Mouse (Mus musculus) small intestine, adult 2 months (tissue): ENCODE measurements around the gene Supt3. TPM values are rescaled to one million over a fixed set of nuclear protein-coding genes. Genes with fewer than 3 reads are reported as not detected.

ENCODE experiments used
- H3K27ac ChIP-seq: fragments of 200-500 bp; 2 replicates; pipeline ENCODE4 v1.5.1; 2012; ENCODE audit warnings: low read depth, low read length, control low read depth, inconsistent platforms; ENCODE audit not compliant: insufficient read depth
- H3K27me3 ChIP-seq: fragments of 200-500 bp; 2 replicates; pipeline ENCODE4 v1.6.1; 2012; ENCODE audit warnings: mild to moderate bottlenecking, moderate library complexity, low read length, inconsistent platforms; ENCODE audit not compliant: control insufficient read depth, insufficient read depth
- H3K36me3 ChIP-seq: fragments of 200-500 bp; 2 replicates; pipeline ENCODE4 v1.6.1; 2012; ENCODE audit warnings: mild to moderate bottlenecking, low read length, control low read depth, inconsistent platforms; ENCODE audit not compliant: control insufficient read depth, insufficient read depth
- H3K4me1 ChIP-seq: fragments of 200-500 bp; 2 replicates; pipeline ENCODE4 v1.6.1; 2012; ENCODE audit warnings: low read length, inconsistent platforms, mixed read lengths; ENCODE audit not compliant: control insufficient read depth, insufficient read depth, insufficient read length
- H3K4me3 ChIP-seq: fragments of 200-500 bp; 2 replicates; pipeline ENCODE4 v1.5.1; 2012; ENCODE audit warnings: low read depth, mild to moderate bottlenecking, control low read depth, inconsistent platforms, low read length, moderate library complexity
- CTCF ChIP-seq: fragments of 200-500 bp; IDR thresholded peaks from 2 replicates; pipeline ENCODE4 v1.5.1; 2012; ENCODE audit warnings: low read depth, mild to moderate bottlenecking, control low read depth, inconsistent platforms, low read length, moderate library complexity, mixed read lengths; ENCODE audit not compliant: insufficient replicate concordance, insufficient read length; ENCODE audit errors: extremely low read depth
- POLR2A ChIP-seq: fragments of 200-500 bp; IDR thresholded peaks from 2 replicates; pipeline ENCODE4 v1.6.1; 2012; ENCODE audit warnings: low read depth, mild to moderate bottlenecking, control low read depth, inconsistent platforms, low read length, moderate library complexity
- WGBS: fragments of 180-500 bp; shearing (Covaris S2); methylation state at CpG from one replicate; pipeline ENCODE4 v1.1.7; 2018; 5-methylcytosine and 5-hydroxymethylcytosine counted together
- polyA plus RNA-seq: library from polyadenylated mRNA; depleted of rRNA; stranded (reverse); fragments of >200 nt; gene quantifications from 2 replicates; pipeline ENCODE4 v1.2.3, GENCODE M21; 2012

Gene Supt3
- polyA plus RNA-seq, 1 experiment: 1.6 TPM

DNA sequence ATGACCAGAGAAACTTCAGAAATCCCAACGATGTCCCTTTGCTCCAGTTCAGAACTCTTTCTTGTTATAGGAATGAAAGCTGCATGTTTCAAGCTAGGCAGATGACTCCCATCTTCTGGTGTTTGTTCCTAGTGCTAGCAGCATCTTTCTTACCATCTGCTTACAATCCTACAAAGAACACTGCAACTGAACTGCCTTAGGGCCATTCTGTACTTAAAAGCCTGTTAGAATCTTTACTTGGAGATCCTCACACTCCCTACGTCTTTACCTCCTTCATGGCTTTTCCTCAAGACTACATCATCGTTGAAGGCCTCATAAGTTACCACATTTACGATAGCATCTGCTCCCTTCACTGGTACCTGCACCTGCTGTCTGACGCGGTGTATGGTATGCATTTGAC lies 86.2 kb downstream of the Supt3 start:
- TF ChIP-seq POLR2A: no peak
- no peak for TF ChIP-seq CTCF
- Histone ChIP-seq H3K36me3 (no peaks in the 10 kb centered on the region), H3K27me3 (no peaks in the 10 kb centered on the region), H3K4me1 (no peaks in the 10 kb centered on the region), H3K27ac (no peak overlapping the region), H3K4me3 (no peak overlapping the region)
- 93% methylated on average over 6 of the region's 6 CpGs for WGBS

DNA sequence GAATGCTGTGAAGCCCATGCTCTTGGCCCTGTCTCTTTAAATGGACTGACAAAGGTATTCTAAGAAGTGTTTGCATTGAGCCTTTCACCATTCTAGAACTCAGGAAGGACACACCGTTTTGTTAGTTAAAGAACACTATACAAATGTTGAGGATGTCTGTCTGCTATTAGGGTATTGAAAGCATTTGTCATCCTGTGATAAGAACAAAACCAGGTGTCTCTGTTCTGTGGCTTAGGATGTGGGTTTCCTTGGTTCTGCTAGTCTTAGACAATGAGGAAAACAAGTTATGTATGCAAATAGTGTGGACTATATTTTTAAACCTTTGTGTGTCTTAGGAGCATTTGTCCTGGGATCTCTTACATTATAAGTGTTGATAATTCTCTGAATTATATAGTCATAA lies 116.6 kb downstream of the Supt3 start:
- 27% methylated on average over 1 of the region's 1 CpGs for WGBS
- TF ChIP-seq POLR2A: no peak
- no peak for TF ChIP-seq CTCF
- Histone ChIP-seq H3K27me3 (no peaks in the 10 kb centered on the region), H3K4me1 (no peaks in the 10 kb centered on the region), H3K4me3 (no peak overlapping the region), H3K36me3 (no peaks in the 10 kb centered on the region), H3K27ac (no peak overlapping the region)

GRCm38 (mm10) chr17:44943536-44944090 lies 166.7 kb downstream of the Supt3 start:
- H3K4me3 ChIP-seq: no peak overlapping the region
- no peaks in the 10 kb centered on the region for H3K4me1 ChIP-seq
- TF ChIP-seq CTCF: no peak
- no peak for TF ChIP-seq POLR2A
- 81% methylated on average over 4 of the region's 4 CpGs for WGBS
- H3K36me3 ChIP-seq: no peaks in the 10 kb centered on the region
- no peak overlapping the region for H3K27ac ChIP-seq
- H3K27me3 ChIP-seq: no peaks in the 10 kb centered on the region

GRCm38 (mm10) chr17:44945333-44945732 lies 168.4 kb downstream of the Supt3 start:
- 81% methylated on average over 5 of the region's 5 CpGs for WGBS
- no peak overlapping the region for H3K27ac ChIP-seq
- no peak for TF ChIP-seq CTCF
- TF ChIP-seq POLR2A: no peak
- no peaks in the 10 kb centered on the region for H3K4me1 ChIP-seq
- H3K4me3 ChIP-seq: no peak overlapping the region
- no peaks in the 10 kb centered on the region for H3K27me3 ChIP-seq
- H3K36me3 ChIP-seq: no peaks in the 10 kb centered on the region

GRCm38 (mm10) chr17:44948321-44948720 lies 171.4 kb downstream of the Supt3 start:
- WGBS: 90% methylated on average over 3 of the region's 3 CpGs
- no peaks in the 10 kb centered on the region for H3K36me3 ChIP-seq

DNA sequence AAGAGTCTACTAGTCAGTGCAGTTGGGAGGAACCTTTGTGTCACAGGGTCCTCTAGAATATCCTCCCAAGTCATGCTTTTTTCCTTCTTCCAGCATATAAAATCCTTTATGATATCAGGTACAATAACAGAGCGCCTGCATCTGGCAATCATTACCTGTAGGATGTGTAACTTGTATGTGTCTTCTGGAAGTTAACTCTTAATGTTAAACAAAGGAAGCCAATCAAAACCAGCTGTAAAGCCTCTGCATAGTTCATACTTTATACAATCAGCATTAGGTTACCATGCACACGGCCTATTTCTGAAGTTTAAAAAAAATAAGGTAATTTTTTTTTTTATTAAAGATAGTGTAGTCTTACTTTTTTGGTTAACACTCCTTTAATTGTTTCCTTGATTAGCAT lies 179.7 kb downstream of the Supt3 start:
- Histone ChIP-seq H3K4me1 (no peaks in the 10 kb centered on the region), H3K27me3 (no peaks in the 10 kb centered on the region), H3K4me3 (no peak overlapping the region), H3K27ac (no peak overlapping the region), H3K36me3 (no peaks in the 10 kb centered on the region)
- WGBS: 78% methylated on average over 2 of the region's 2 CpGs
- TF ChIP-seq CTCF: no peak
- TF ChIP-seq POLR2A: no peak

More at GRCm38 (mm10) chr17:44948321-44948720, 171.4 kb downstream of the Supt3 start:
- H3K27me3 ChIP-seq: no peaks in the 10 kb centered on the region
- no peak overlapping the region for H3K27ac ChIP-seq
- TF ChIP-seq CTCF (no peak), POLR2A (no peak)
- H3K4me3 ChIP-seq: no peak overlapping the region
- H3K4me1 ChIP-seq: no peaks in the 10 kb centered on the region

DNA sequence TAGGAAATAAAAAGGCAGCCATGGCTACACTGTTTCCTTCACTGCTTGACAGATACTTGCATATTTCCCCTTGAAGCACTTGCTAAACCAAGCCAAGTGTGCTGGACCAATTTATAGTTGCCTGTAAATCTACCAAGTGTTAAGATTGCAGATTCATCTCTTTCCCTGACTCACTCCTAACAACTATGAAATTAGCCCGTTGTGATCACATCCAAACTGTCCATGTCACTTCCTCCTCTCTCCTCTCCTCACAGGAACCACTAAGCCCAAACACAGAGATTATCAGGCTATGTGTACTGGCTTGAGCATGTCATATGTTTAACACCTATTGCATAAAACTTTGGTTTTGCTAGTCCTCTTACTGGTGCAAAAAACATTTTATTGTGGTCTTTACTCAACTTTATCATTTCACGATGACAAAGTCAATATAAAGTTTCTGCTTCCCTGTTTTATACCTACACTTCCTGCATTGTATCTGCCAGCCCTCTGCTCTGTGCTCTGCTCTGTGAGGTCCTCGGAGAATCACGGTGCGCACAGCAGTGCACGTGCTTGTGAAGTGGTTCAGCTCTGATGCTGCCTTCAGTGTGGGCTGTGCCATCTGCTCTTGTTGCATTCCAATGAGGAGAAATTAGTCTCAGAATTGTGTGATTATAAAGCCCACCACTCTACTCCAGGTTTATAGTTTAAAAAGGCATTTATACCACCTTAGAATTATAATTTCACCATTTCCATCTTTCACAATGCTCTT lies 186.3 kb downstream of the Supt3 start:
- TF ChIP-seq POLR2A (no peak), CTCF (no peak)
- H3K36me3 ChIP-seq: no peaks in the 10 kb centered on the region
- 42% methylated on average over 6 of the region's 6 CpGs for WGBS
- H3K4me3 ChIP-seq: no peak overlapping the region
- H3K27ac ChIP-seq: no peak overlapping the region
- H3K27me3 ChIP-seq: no peaks in the 10 kb centered on the region
- H3K4me1 ChIP-seq: no peaks in the 10 kb centered on the region
